Mouse (Mus musculus) spleen, adult 2 months (tissue): Measurements from ENCODE around the gene Mfsd2a.

Experiments
- CTCF ChIP-seq: fragments of 200-500 bp; IDR thresholded peaks from 2 replicates; pipeline ENCODE4 v1.5.1; 2011; ENCODE audit warnings: mild to moderate bottlenecking, inconsistent platforms; ENCODE audit not compliant: insufficient read depth, insufficient read length, insufficient replicate concordance; ENCODE audit errors: extremely low read depth
- POLR2A ChIP-seq: fragments of 200-500 bp; IDR thresholded peaks from 2 replicates; pipeline ENCODE4 v1.6.1; 2011; ENCODE audit warnings: low read depth, low read length, inconsistent platforms

DNA sequence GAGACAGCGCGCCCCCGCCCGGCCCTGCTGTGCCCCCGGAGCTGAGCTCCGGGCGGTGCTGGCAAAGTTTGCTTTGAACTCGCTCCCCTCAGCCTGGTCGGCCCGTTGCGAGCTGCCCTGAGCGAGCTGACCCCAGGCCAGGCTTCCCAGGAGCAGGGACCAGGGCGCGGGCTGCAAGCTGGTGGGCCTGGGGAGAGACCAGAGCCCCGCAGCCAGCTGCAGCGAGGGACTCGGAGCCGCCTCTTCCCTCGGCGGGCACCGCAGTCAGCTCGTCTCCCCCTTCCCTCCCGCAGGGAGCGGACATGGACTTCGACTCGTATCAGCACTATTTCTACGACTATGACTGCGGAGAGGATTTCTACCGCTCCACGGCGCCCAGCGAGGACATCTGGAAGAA, 35.2 kb upstream of the Mfsd2a start:
- TF ChIP-seq CTCF = no peak
- no peak for TF ChIP-seq POLR2A
